Mouse (Mus musculus) lung, embryonic 15.5 days (tissue): Measurements from ENCODE around the gene Trmt1. TPM values are rescaled to one million over a fixed set of nuclear protein-coding genes. Genes with fewer than 3 reads are reported as not detected.
A peak's percentile ranks its signal among the peaks of the same experiment; 100 is the strongest.

Experiments used
- ATAC-seq: fragments of 200-750 bp; cut with Nextera tagmentation; 2 replicates; pipeline ENCODE4 v1.8.0; 2017; ENCODE audit warnings: moderate number of reproducible peaks, borderline replicate concordance; ENCODE audit not compliant: low FRiP score, low TSS enrichment; ENCODE audit errors: extremely low read depth
- H3K27ac ChIP-seq: fragments of 300-500 bp; sonication (generic); 2 replicates; pipeline ENCODE4 v1.5.1; 2015; ENCODE audit warnings: moderate library complexity, mild to moderate bottlenecking, inconsistent platforms
- H3K27me3 ChIP-seq: fragments of 300-500 bp; sonication (generic); 2 replicates; pipeline ENCODE4 v1.6.1; 2015; ENCODE audit warnings: inconsistent platforms
- H3K36me3 ChIP-seq: fragments of 300-500 bp; sonication (generic); 2 replicates; pipeline ENCODE4 v1.6.1; 2015; ENCODE audit warnings: inconsistent platforms
- H3K4me1 ChIP-seq: fragments of 300-500 bp; sonication (generic); 2 replicates; pipeline ENCODE4 v1.6.1; 2015; ENCODE audit warnings: inconsistent platforms
- H3K4me2 ChIP-seq: fragments of 300-500 bp; sonication (generic); 2 replicates; pipeline ENCODE4 v1.6.1; 2015; ENCODE audit warnings: inconsistent platforms, mild to moderate bottlenecking, moderate library complexity
- H3K4me3 ChIP-seq: fragments of 300-500 bp; sonication (generic); 2 replicates; pipeline ENCODE4 v1.5.1; 2015; ENCODE audit warnings: mild to moderate bottlenecking, inconsistent platforms
- H3K9ac ChIP-seq: fragments of 300-500 bp; sonication (generic); 2 replicates; pipeline ENCODE4 v1.6.1; 2015; ENCODE audit warnings: inconsistent platforms
- H3K9me3 ChIP-seq: fragments of 300-500 bp; sonication (generic); 2 replicates; pipeline ENCODE4 v1.6.1; 2016; ENCODE audit warnings: inconsistent platforms
- WGBS: fragments of 180-500 bp; shearing (Covaris S2); methylation state at CpG from one replicate; pipeline ENCODE4 v1.1.7; 2015; 5-methylcytosine and 5-hydroxymethylcytosine counted together
- polyA plus RNA-seq: library from polyadenylated mRNA; unstranded; fragments of >200 nt; fragmentation: Nextera tagmentation; extraction: Ambion mirVana; gene quantifications from 2 replicates; pipeline ENCODE4 v1.2.1, GENCODE M21; 2015

Trmt1 gene
- polyA plus RNA-seq = 57.5 and 58.4 TPM in 2 replicates

DNA sequence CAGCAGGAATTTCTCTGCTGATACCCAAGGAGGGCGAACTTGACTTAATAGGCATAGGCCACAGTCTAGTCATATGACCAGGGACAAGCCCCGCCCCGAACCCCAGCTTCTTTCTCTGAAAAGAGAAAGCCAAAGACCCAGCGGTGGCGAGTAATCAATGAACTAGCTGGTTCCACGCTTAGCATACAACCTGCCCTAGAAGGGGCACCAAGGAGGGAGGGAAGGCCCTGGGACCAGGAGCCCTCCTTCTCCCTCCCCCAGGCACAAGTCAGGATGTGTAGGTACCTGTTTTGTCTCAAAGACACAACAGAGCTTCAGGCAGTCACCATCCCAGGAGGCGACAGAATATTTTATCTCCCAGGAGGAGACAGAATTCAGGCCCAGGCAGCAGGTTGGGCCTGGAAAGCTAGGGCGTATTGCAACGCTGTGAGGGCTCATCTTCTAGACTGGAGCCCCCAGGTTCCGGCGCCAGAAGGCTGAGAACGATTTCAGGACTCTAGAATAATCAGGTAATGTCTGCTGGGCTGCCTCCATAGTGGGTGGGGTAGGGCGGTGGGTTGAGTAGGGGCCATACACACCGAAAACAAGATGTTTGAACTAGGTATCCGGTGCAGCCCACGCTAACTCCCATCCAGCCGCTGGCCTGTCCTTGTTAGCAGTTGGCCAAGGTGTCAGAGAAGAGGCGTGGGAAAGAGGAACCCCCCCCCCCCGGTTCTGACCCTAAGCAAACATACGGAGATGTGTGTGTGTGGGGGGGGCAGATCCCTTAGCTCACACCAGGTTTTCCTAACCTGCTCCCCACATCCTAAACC, at the start of gene Trmt1:
TSS of gene Trmt1 (plus strand) at position 117 of the 812 bp plus-strand sequence.
- WGBS = 11% methylated on average over 20 of the region's 20 CpGs
- Histone ChIP-seq H3K4me1 (peaks cover 42% of the 10 kb centered on the region), H3K27me3 (no peaks in the 10 kb centered on the region), H3K9me3 (no peaks in the 10 kb centered on the region), H3K4me2 (peak within 1 kb of the TSS; percentile 88), H3K36me3 (peaks cover 15% of the 10 kb centered on the region; the same call in 1 of the 2 replicates), H3K4me3 (peak within 1 kb of the TSS; percentile 92), H3K9ac (peak within 1 kb of the TSS; percentile 99), H3K27ac (peak within 1 kb of the TSS; percentile 94)
- ATAC-seq = peak; percentile 6

GRCm38 (mm10) chr8:84637946-84638554, 48.1 kb upstream of the Trmt1 start:
- Histone ChIP-seq H3K4me1 (peaks cover 32% of the 10 kb centered on the region), H3K27ac (peak overlapping the region; percentile 93), H3K9me3 (no peaks in the 10 kb centered on the region), H3K27me3 (no peaks in the 10 kb centered on the region), H3K9ac (peak overlapping the region; percentile 79), H3K4me3 (peak overlapping the region; percentile 58), H3K36me3 (no peaks in the 10 kb centered on the region), H3K4me2 (peak overlapping the region; percentile 91)
- ATAC-seq = no peak
- 32% methylated on average over 8 of the region's 8 CpGs for WGBS

DNA sequence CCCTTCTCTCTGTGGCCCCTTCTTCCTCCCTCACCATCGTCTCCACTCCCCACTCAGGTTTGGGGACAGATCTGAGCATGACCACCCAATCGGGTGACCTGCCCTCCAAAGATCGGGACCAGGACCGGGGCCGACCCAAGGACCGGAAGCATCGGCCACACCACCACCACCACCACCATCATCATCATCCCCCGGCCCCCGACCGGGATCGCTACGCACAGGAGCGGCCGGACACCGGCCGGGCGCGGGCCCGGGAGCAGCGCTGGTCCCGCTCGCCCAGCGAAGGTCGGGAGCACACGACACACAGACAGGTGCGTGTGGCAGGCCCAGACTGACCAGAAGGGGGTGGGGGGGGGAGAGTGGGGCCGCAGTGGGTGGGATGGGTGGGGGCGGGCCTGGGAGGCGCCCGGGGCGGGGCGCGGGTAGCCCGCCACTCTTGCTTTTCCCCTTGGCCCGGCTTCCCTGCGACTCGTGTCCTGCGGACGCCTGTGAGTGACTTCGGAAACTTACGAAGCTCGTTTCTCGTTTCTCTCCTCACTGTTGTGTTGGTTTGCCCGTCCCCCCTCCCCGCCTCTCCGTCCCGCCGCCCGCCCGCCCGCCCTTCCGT, 47.4 kb upstream of the Trmt1 start:
- Histone ChIP-seq H3K4me2 (peak overlapping the region; percentile 91), H3K9me3 (no peaks in the 10 kb centered on the region), H3K36me3 (no peaks in the 10 kb centered on the region), H3K4me3 (peak overlapping the region; percentile 58), H3K27ac (peak overlapping the region; percentile 93), H3K9ac (peak overlapping the region; percentile 79), H3K4me1 (peaks cover 32% of the 10 kb centered on the region), H3K27me3 (no peaks in the 10 kb centered on the region)
- ATAC-seq = peak; percentile 41
- WGBS = under 1% methylated on average over 46 of the region's 52 CpGs

DNA sequence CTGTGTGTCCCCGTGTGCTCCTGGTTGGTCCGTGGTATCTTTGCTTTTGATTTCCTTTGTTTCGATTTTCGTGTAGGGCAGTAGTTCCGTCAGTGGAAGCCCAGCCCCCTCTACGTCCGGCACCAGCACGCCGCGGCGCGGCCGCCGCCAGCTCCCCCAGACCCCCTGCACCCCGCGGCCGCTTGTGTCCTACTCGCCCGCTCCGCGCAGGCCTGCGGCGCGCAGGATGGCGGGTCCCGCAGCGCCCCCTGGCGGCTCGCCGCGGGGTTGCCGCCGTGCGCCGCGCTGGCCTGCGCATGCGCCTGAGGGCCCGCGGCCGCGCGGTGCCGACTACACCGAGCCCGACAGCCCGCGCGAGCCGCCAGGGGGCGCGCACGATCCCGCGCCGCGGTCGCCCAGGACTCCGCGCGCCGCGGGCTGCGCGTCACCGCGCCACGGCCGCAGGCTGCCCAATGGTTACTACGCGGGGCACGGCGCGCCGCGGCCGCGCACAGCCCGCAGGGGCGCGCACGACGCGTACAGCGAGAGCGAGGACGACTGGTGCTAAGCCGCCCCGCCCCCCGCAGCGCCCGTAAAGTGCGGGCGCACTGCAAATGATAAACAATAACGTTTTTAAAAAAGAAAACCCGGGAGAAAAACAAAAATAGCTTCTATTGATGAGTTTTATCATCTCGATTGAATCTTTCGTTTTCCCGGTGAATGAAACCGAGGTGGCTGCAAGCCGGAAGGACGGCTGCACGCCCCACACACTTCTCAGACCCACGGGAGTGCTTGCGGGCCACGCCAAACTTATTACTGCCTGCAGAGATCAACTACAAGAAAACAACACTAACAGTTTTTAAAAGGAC, 46.7 kb upstream of the Trmt1 start:
- H3K4me2 ChIP-seq = peak overlapping the region; percentile 91
- H3K4me1 ChIP-seq = peaks cover 32% of the 10 kb centered on the region
- under 1% methylated on average over 82 of the region's 106 CpGs for WGBS
- H3K27ac ChIP-seq = peak overlapping the region; percentile 93
- peak; percentile 93 for ATAC-seq
- H3K36me3 ChIP-seq = no peaks in the 10 kb centered on the region
- H3K9ac ChIP-seq = peak overlapping the region; percentile 79
- peak overlapping the region; percentile 58 for H3K4me3 ChIP-seq
- no peaks in the 10 kb centered on the region for H3K27me3 ChIP-seq
- no peaks in the 10 kb centered on the region for H3K9me3 ChIP-seq

DNA sequence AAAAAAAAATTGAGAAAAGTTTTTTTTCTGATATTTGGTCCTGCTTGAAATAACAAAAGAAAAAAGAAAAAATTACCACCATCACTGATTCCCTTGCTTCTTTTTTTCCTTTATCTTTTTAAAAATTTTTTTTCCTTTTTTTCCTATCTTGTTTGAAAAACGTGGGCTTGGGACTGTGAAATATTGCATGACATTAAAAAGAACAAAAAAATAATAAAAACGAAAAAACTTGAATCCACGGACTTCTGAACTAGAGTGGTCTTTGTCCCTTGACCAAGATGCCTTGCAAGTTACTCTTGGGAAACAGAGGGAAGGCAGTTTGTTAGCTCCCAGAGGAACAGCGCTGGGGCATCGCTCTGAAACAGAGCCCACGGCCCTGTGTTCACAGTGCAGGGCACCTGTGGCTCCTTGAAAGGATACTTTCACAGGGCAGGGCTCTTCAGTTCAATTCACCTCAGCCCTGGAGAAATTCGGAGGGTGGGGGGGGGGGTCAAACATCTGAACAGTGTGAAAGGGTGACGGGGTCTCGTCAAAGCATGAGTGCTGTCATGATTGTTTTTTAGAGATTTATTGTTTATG, 46.0 kb upstream of the Trmt1 start:
- Histone ChIP-seq H3K4me1 (peaks cover 28% of the 10 kb centered on the region), H3K36me3 (no peaks in the 10 kb centered on the region), H3K27me3 (no peaks in the 10 kb centered on the region), H3K4me3 (peak overlapping the region; percentile 58), H3K9ac (peak overlapping the region; percentile 49; the same call in 1 of the 2 replicates), H3K4me2 (peak overlapping the region; percentile 67), H3K9me3 (no peaks in the 10 kb centered on the region), H3K27ac (0 out of 2 replicates have a peak overlapping the region, but pooled peaks have one; percentile 50)
- ATAC-seq = no peak
- WGBS = 25% methylated on average over 9 of the region's 9 CpGs

GRCm38 (mm10) chr8:84640617-84641294, 45.4 kb upstream of the Trmt1 start:
- Histone ChIP-seq H3K9ac (no peak overlapping the region), H3K27me3 (no peaks in the 10 kb centered on the region), H3K36me3 (no peaks in the 10 kb centered on the region), H3K4me2 (no peak overlapping the region), H3K9me3 (no peaks in the 10 kb centered on the region), H3K4me3 (no peak overlapping the region), H3K27ac (no peak overlapping the region), H3K4me1 (peaks cover 22% of the 10 kb centered on the region)
- no peak for ATAC-seq
- 61% methylated on average over 7 of the region's 7 CpGs for WGBS

- no peak overlapping the region for H3K27ac ChIP-seq
- no peaks in the 10 kb centered on the region for H3K9me3 ChIP-seq
- no peak overlapping the region for H3K4me2 ChIP-seq
- peaks cover 14% of the 10 kb centered on the region for H3K4me1 ChIP-seq
- H3K9ac ChIP-seq = no peak overlapping the region
- H3K4me3 ChIP-seq = no peak overlapping the region
- WGBS = 72% methylated on average over 1 of the region's 1 CpGs
- H3K36me3 ChIP-seq = no peaks in the 10 kb centered on the region
- no peaks in the 10 kb centered on the region for H3K27me3 ChIP-seq
- no peak for ATAC-seq
Observed at GRCm38 (mm10) chr8:84641578-84642361, 44.3 kb upstream of the Trmt1 start.

- no peak for ATAC-seq
- H3K9me3 ChIP-seq = no peaks in the 10 kb centered on the region
- H3K4me1 ChIP-seq = peaks cover 22% of the 10 kb centered on the region
- no peaks in the 10 kb centered on the region for H3K36me3 ChIP-seq
- no peak overlapping the region for H3K4me2 ChIP-seq
- no peak overlapping the region for H3K9ac ChIP-seq
- no peak overlapping the region for H3K4me3 ChIP-seq
- 51% methylated on average over 5 of the region's 5 CpGs for WGBS
- no peak overlapping the region for H3K27ac ChIP-seq
- no peaks in the 10 kb centered on the region for H3K27me3 ChIP-seq
Observed at GRCm38 (mm10) chr8:84643019-84643418, 43.1 kb upstream of the Trmt1 start.

GRCm38 (mm10) chr8:84646800-84647199, 39.3 kb upstream of the Trmt1 start:
- H3K27ac ChIP-seq = peak overlapping the region; percentile 42; the same call in 1 of the 2 replicates
- peaks cover 10% of the 10 kb centered on the region for H3K4me1 ChIP-seq
- H3K9me3 ChIP-seq = no peaks in the 10 kb centered on the region
- ATAC-seq = no peak
- H3K9ac ChIP-seq = no peak overlapping the region
- H3K36me3 ChIP-seq = no peaks in the 10 kb centered on the region
- no peak overlapping the region for H3K4me3 ChIP-seq
- H3K4me2 ChIP-seq = peak overlapping the region; percentile 53
- H3K27me3 ChIP-seq = no peaks in the 10 kb centered on the region
- WGBS = 46% methylated on average over 6 of the region's 6 CpGs

GRCm38 (mm10) chr8:84647461-84647901, 38.6 kb upstream of the Trmt1 start:
- Histone ChIP-seq H3K9ac (peak overlapping the region; percentile 15; the same call in 1 of the 2 replicates), H3K4me2 (peak overlapping the region; percentile 53), H3K36me3 (no peaks in the 10 kb centered on the region), H3K9me3 (no peaks in the 10 kb centered on the region), H3K27me3 (no peaks in the 10 kb centered on the region), H3K4me1 (peaks cover 10% of the 10 kb centered on the region), H3K4me3 (peak overlapping the region; percentile 19), H3K27ac (peak overlapping the region; percentile 42; the same call in 1 of the 2 replicates)
- peak; percentile 63; the same call in 1 of the 2 replicates for ATAC-seq
- WGBS = 2% methylated on average over 14 of the region's 14 CpGs
